Mouse (Mus musculus) heart, adult 2 months (tissue): ENCODE data around the gene Msh6.

Experiments used
- CTCF ChIP-seq: fragments of 200-600 bp; IDR thresholded peaks from 2 replicates; pipeline ENCODE4 v1.8.1; 2022; ENCODE audit warnings: antibody characterized with exemption, mild to moderate bottlenecking, moderate library complexity
- POLR2A ChIP-seq: fragments of 200-500 bp; IDR thresholded peaks from 2 replicates; pipeline ENCODE4 v1.6.1; 2011; ENCODE audit warnings: mild to moderate bottlenecking, low read depth, low read length, control low read depth; ENCODE audit not compliant: insufficient read depth

DNA sequence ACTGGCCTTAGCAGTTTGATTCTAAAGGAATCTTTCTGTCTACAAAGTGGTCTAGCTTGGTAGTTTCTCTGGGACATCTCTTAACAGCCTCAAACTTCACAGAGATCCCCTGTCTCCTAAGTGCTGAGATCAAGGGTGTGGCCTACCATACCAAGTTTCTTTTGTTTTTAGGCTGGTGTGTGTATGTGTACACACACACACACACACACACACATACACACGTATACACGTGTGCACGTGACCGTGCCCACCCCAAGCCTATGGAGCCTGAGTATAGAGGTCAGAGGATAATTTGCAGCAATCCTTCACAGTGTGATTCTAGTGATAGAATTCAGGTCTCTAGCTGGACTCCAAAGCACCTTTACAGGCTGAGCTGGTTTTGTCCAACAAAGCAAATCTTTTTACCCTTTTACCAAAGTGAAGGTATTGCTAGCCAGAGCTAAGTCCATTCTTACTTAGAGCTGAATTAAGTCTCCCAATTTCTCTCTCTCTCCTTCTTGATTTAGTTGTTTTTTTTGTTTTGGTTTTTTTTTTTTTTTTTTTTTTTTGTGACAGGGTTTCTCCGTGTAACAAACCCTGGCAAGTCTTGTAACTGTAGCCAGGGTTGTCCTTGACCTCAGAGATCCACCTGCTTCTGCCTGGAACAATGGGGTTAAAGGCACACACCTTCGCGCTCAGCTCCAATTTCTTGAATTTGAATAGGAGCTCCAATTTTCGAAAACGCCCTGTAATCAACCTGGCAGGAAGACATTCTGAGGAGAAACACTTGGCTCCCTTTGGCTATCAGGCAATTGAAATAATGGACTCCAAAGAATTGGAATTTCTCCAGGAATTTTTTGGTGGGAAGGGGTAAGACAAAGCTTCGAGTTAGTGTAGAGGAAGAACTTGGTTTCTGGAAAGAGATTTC lies 1.3 kb upstream of the Msh6 start:
- TF ChIP-seq POLR2A (no peak), CTCF (no peak)
